Mouse (Mus musculus): ENCODE measurements around the gene Slc13a3. TPM values are rescaled to one million over a fixed set of nuclear protein-coding genes. Genes with fewer than 3 reads are reported as not detected.
"Not testable (repeated sequence)": the region's sequence is repeated elsewhere in the genome, so short reads cannot be mapped to it uniquely, and the experiment has no call there.

The Slc13a3 gene
- not detected for polyA plus RNA-seq (2017; shearing (Covaris generic))

- no peak for ATAC-seq
Measured at GRCm38 (mm10) chr2:165473003-165473402, at the start of gene Slc13a3. Gene Slc13a3, minus strand, starts transcription at chr2:165473230.

GRCm38 (mm10) chr2:165515178-165515728, 42.2 kb upstream of the Slc13a3 start:
- ATAC-seq: no peak

- ATAC-seq: no peak
Measured at GRCm38 (mm10) chr2:165512870-165513600, 40.0 kb upstream of the Slc13a3 start.

- no peak for ATAC-seq
Measured at GRCm38 (mm10) chr2:165512426-165512825, 39.4 kb upstream of the Slc13a3 start.

GRCm38 (mm10) chr2:165511530-165511929, 38.5 kb upstream of the Slc13a3 start:
- ATAC-seq: not testable (repeated sequence)

GRCm38 (mm10) chr2:165510914-165511458, 38.0 kb upstream of the Slc13a3 start:
- not testable (repeated sequence) for ATAC-seq

GRCm38 (mm10) chr2:165510466-165510865, 37.4 kb upstream of the Slc13a3 start:
- no peak for ATAC-seq

GRCm38 (mm10) chr2:165509686-165510085, 36.7 kb upstream of the Slc13a3 start:
- ATAC-seq: no peak

- no peak for ATAC-seq
Measured at GRCm38 (mm10) chr2:165503259-165504203, 30.5 kb upstream of the Slc13a3 start, which contains the start of gene Slc2a10. Gene Slc2a10, plus strand, starts transcription at chr2:165503787.

GRCm38 (mm10) chr2:165498816-165499215, 25.8 kb upstream of the Slc13a3 start:
- no peak for ATAC-seq

GRCm38 (mm10) chr2:165497706-165498275, 24.8 kb upstream of the Slc13a3 start:
- ATAC-seq: no peak

- ATAC-seq: no peak
Measured at GRCm38 (mm10) chr2:165496251-165496650, 23.2 kb upstream of the Slc13a3 start.

GRCm38 (mm10) chr2:165494495-165494894, 21.5 kb upstream of the Slc13a3 start:
- no peak for ATAC-seq

GRCm38 (mm10) chr2:165493587-165494210, 20.7 kb upstream of the Slc13a3 start:
- ATAC-seq: no peak

GRCm38 (mm10) chr2:165492648-165493553, 19.9 kb upstream of the Slc13a3 start, which contains the start of gene Trp53rka:
Gene Trp53rka, minus strand, starts transcription at chr2:165493324.
- ATAC-seq: peak; percentile 72

GRCm38 (mm10) chr2:165486881-165487535, 14.0 kb upstream of the Slc13a3 start:
- ATAC-seq: peak; percentile 79

- ATAC-seq: no peak
Measured at GRCm38 (mm10) chr2:165486401-165486800, 13.4 kb upstream of the Slc13a3 start.

- ATAC-seq: no peak
Measured at GRCm38 (mm10) chr2:165485826-165486225, 12.8 kb upstream of the Slc13a3 start.

GRCm38 (mm10) chr2:165484152-165484551, 11.1 kb upstream of the Slc13a3 start:
- no peak for ATAC-seq

- no peak for ATAC-seq
Measured at GRCm38 (mm10) chr2:165482003-165482402, 9.0 kb upstream of the Slc13a3 start.

Data from activated CD4-positive, CD25-positive, alpha-beta regulatory T cell, adult 4 months (primary cell).